Mouse (Mus musculus) stomach, postnatal 0 days (tissue): ENCODE measurements around the gene Itm2b.

Experiments
- CTCF ChIP-seq: IDR thresholded peaks from 2 replicates; pipeline ENCODE4 v1.5.1; 2016; ENCODE audit warnings: antibody characterized with exemption, low read depth, mild to moderate bottlenecking, moderate library complexity
- EP300 ChIP-seq: optimal IDR thresholded peaks from 2 replicates; pipeline ENCODE3; 2016; ENCODE audit warnings: antibody characterized with exemption

DNA sequence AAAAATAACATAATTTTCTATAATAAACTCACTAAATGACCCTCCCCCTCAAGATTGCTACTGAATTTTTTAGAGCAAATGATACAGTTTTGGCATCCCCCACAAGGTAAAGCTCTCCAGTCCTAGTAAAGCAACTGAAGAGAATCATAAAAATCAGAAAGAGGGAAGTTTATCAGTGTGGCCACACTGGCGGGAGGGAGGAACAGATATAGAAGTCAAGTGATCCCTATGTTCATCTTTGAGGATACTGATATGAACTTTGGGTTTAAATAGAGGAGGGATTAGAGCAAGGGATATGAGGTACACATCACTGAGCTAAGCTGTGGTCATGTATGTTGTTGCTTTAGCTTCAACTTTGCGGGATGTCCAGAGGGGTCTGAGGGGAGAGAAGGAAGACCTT is 5.1 kb upstream of the Itm2b start:
- TF ChIP-seq CTCF (no peak), EP300 (no peak)
